Mouse (Mus musculus) adrenal gland, adult 18-20 months (tissue): ENCODE results near the gene Slf2. TPM values are rescaled to one million over a fixed set of nuclear protein-coding genes. Genes with fewer than 3 reads are reported as not detected.

Experiments used
- DNase-seq, 2 experiments: peaks; one replicate each; pipeline ENCODE4 v3.0.0; 2021 to 2022; ENCODE audit warnings: low spot score in 2 of 2
- total RNA-seq, 2 experiments: library from RNA; stranded (reverse); gene quantifications; 1 replicate in 1 of 2; 2 replicates in 1 of 2; pipeline ENCODE4 v1.2.3; 2021

Slf2 gene
- total RNA-seq, 2 experiments from 2014 or later, result 20.9 to 21.8 TPM

DNA sequence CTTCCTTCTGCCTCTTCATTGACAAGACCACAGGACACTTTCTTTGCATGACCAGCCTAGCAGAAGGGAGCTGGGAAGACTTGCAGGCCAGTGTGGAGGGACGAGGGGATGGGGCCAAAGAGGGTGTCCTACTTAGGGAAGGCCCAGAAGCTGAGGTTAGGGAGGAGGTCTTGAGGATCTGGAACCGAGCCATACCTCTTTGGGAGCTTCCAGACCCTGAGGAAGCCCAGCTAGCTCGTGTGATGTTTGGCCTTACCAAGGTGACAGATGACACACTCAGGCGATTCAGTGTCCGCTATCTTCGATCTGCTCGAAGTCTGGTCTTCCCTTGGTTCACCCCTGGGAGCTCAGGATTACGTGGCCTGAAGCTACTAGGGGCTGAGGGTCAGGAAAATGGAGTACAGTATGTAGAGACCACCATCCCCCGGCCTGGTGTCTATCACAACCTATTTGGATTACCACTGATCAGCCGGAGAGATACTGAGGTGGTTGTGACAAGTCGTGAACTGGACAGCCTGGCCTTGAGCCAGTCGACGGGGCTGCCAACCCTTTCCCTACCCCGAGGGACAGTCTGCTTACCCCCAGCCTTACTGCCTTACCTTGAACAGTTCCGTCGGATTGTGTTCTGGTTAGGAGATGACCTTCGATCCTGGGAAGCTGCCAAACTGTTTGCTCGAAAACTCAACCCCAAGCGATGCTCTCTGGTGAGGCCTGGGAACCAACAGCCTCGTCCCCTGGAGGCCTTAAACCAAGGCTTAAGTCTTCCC is 76.7 kb downstream of the Slf2 start:
- DNase-seq, result peak; percentile 40 to 48

- no peak for DNase-seq
Observed at GRCm38 (mm10) chr19:45010646-45011045, 79.7 kb downstream of the Slf2 start.

GRCm38 (mm10) chr19:45012219-45012618 is 81.3 kb downstream of the Slf2 start:
- DNase-seq, result no peak

DNA sequence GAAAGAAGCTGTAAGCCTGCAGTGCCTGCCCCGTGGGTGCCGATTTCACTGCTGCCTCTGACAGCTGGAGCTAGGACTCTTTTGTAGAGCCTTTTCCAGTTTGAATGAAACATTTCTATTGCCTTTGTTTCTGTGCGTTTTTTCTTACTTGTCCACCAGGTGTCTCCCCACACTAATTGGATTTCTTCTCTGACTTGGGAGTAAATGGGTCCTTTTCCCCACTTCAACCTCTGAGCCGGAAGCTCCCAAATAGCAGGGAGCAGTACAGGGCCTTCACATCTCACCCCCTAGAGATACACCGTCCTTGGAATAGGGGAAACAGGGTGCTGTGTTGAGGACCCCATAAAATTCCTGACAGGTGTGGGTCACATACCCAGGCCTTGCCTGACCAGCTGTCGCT is 81.7 kb downstream of the Slf2 start:
- DNase-seq, result no peak

GRCm38 (mm10) chr19:45013581-45014225 is 82.8 kb downstream of the Slf2 start:
- no peak for DNase-seq

- no peak for DNase-seq
Observed at GRCm38 (mm10) chr19:45014335-45014971, 83.5 kb downstream of the Slf2 start, which contains the start of gene Lzts2. Gene Lzts2, plus strand, starts transcription at chr19:45014414.

- peak; percentile 70 to 71 for DNase-seq
Observed at GRCm38 (mm10) chr19:45014981-45015402, 84.0 kb downstream of the Slf2 start.

DNA sequence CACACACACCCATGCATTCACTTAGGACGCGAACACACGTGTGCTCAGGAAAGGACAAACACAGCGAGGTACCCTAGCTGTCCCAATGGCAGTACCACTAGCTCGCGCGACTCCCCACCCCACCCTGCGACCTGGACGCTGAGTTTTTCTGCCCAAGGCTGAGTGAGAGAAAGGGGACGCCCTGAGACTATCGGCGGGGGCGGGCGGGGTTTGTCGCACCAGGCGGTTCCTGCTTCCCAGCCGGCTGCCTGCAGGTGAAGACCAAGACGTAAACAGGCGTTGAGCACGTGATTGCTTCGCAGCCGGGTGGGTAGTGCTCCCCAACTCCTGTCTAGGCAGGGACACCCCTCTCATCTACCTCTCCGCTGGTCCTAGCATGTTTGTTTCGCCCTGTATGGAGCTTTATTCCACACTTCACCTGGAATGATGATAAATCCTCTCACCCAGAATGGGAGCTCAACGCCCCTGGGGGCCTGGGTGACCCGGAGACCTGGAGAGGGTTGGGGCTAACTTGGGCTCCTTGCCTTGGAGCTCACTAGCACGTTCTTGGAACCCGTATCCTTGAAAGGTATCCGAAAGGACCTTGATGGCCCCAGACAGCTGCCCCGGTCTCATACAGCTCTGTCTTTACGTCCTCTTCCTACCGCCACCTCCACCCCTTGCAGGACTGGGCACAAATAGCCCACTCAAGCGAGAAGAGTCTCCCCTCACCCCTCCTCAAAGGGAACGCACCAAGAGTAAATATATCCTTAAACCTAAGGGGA is 84.7 kb downstream of the Slf2 start:
- DNase-seq, result peak; percentile 60 to 69

DNA sequence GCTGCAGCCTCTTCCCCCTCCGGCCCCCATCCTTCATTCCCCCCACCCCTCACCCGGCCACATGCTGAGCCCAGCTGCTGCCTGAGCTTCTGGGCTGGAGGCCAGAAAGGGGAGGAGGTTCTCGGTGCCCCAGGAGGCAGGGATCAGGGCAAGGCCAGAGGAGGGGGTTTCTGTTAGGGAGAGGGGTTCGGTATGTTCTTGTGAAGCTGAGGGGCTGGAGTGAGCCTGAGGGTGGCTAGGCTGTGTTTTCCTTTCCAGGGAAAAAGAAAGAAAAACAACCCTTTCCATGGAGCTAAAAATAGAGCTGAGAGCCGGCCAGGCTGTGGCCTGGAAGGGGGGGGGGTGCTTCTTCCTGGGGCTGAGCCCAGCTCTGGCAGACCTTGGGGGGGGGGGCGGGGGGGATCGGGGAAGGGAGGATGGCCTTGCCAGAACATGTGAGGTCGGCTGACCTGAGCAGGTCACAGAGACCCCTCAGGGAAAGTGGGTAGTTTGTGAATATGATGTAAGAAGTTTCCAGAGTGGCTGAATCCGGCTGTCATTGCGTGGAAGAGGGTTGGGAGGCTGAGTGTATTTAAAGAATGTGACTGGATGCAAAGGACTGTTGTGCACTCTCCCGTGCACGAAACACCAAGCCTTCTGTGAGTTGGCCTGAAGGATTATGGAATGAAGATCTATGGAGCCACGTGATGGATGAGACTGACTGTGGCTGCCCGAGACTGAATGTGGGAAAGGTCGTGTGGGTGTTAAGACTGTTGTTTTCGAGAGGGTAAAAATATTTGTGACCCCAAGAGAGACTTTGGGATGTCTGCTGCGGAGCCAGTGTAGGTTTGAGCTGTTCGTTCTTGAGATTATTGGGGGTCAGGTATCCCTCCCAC is 85.6 kb downstream of the Slf2 start:
- DNase-seq, result peak; percentile 70 to 75

DNA sequence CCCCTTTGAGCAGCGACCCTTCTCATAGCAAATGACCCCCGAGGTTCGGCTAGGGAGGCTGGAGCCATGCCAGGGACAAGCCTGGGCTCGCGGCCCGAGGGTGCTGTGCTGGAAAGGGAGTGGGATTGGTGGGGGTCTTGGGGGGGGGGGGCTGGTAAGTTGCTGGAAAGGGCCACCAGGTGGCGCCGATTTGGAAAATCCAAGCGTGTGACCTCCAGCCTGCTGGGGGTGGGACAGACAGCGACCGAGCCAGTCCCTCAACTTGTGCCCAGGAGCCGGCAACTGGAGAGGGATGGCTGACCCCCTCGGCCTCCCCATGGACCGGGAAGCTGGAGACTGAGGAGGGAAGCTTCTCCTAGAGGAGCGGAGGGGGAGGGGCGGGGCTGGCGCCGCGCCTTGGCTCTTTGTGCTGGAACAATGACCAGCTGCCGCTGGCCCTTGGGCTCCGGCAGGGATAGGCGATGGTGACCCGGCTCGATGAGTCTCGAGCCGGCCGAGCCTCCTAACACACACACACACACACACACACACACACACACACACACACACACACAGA is 86.3 kb downstream of the Slf2 start:
- DNase-seq, result peak; percentile 69

GRCm38 (mm10) chr19:45017909-45018308 is 87.0 kb downstream of the Slf2 start:
- DNase-seq, result peak; percentile 93 to 94

GRCm38 (mm10) chr19:45018351-45018831 is 87.4 kb downstream of the Slf2 start:
- DNase-seq, result no peak

DNA sequence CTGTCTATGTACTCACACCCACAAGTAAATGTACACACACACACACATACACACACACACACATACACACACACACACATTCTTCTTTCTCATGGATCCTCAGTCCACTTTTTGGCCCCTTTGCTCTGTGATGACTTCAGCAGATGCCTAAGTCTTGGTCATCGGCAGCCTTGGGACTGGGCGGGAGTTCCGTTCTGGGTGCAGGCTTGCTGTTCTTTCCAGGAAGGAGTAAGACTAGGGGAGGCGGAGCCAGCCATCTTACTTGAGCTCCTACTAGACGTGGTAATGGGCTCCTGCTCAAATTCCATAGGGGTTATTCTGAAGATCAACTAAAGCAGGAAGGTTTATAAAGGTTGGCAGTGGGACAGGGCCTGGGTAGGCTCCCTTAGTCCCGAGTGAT is 89.4 kb downstream of the Slf2 start:
- DNase-seq, result peak in 1 of 2 experiments; percentile 51

- DNase-seq, result no peak
Observed at GRCm38 (mm10) chr19:45021362-45021761, 90.4 kb downstream of the Slf2 start.

DNA sequence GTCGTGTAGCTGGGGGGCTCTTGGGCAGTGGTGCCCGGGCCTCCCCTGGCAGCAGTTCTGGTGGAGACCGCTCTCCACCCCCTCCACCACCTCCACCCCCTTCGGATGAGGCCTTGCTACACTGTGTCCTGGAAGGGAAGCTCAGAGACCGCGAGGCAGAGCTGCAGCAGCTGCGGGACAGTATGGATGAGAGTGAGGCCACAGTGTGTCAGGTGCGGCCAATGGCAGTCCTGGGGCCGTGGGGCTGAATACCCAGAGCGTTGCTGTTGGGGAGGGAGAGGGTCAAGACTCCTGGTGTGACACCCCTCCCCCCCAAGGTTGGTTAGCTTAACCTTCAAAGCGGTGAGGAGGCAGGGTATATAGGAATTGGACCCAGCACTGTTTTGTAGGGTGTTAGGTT is 93.0 kb downstream of the Slf2 start:
- DNase-seq, result no peak

- DNase-seq, result no peak
Observed at GRCm38 (mm10) chr19:45024775-45025174, 93.8 kb downstream of the Slf2 start.

- DNase-seq, result no peak
Observed at GRCm38 (mm10) chr19:45025937-45026568, 95.1 kb downstream of the Slf2 start.

DNA sequence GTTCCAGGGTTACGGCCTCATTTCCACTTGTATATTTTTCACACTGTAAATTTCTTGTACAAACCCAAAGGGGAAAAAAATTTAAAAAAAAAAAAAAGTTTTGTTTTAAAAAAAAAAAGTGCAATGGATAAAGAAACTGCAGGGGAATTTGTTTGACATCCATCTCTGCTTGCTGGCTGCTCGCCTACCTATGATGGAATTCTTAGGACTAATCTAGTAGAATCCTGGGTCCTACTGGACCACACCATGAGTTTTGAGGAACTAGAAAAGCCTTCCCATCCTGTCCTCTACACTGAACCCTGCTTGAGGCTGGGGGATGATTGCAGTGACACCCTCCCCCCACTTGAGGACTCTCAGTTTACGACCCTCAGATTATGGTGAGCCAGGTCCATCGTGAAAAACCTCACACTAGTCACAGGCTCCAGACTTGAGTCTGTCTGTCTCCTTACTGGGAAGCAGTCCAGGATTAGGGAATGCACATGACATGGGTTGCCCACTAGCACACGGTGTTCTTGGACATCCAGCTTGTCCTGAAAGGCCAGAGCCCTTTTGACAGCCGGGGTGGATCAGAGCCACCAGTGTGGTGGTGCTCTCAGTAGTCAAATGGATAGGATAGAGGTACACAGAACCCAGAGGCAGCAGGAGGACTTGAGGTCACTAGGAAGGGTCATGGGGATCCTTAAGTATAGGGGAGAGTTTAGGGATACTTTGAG is 96.2 kb downstream of the Slf2 start:
- DNase-seq, result no peak

- no peak for DNase-seq
Observed at GRCm38 (mm10) chr19:45027848-45028247, 96.9 kb downstream of the Slf2 start.
